Mouse (Mus musculus): ENCODE measurements around the gene Armh4. TPM values are rescaled to one million over a fixed set of nuclear protein-coding genes. Genes with fewer than 3 reads are reported as not detected.

Armh4 gene
- polyA plus RNA-seq, 1 experiment = not detected

- Histone ChIP-seq H3K36me3 (replicated peaks; ENCODE audit: low read length) (no peaks in the 10 kb centered on the region), H3K27me3 (replicated peaks) (no peaks in the 10 kb centered on the region), H3K4me3 (replicated peaks) (no peak overlapping the region), H3K4me1 (no peaks in the 10 kb centered on the region), H3K9me3 (no peaks in the 10 kb centered on the region)
- TF ChIP-seq FLI1 (IDR thresholded peaks at IDR 0.05; ENCODE audit: low read length) (no peak), GATA1 (IDR thresholded peaks at IDR 0.05; ENCODE audit: borderline replicate concordance, low read length) (no peak)
Observed at GRCm38 (mm10) chr14:49676580-49676979, 106.6 kb downstream of the Armh4 start.

- Histone ChIP-seq H3K27me3 (replicated peaks) (no peaks in the 10 kb centered on the region), H3K36me3 (replicated peaks; ENCODE audit: low read length) (no peaks in the 10 kb centered on the region), H3K9me3 (0 out of 2 replicates have a peak, but pooled peaks cover 2% of the 10 kb centered on the region), H3K4me1 (no peaks in the 10 kb centered on the region), H3K4me3 (replicated peaks) (no peak overlapping the region)
- TF ChIP-seq FLI1 (IDR thresholded peaks at IDR 0.05; ENCODE audit: low read length) (no peak), GATA1 (IDR thresholded peaks at IDR 0.05; ENCODE audit: borderline replicate concordance, low read length) (no peak)
Observed at GRCm38 (mm10) chr14:49660444-49660843, 122.7 kb downstream of the Armh4 start.

- TF ChIP-seq FLI1 (IDR thresholded peaks at IDR 0.05; ENCODE audit: low read length) (no peak), GATA1 (IDR thresholded peaks at IDR 0.05; ENCODE audit: borderline replicate concordance, low read length) (no peak)
- H3K36me3 ChIP-seq (replicated peaks; ENCODE audit: low read length) = no peaks in the 10 kb centered on the region
- no peak overlapping the region for H3K4me3 ChIP-seq (replicated peaks)
- peaks cover 3% of the 10 kb centered on the region; the same call in 1 of the 2 replicates for H3K9me3 ChIP-seq
- H3K4me1 ChIP-seq = no peaks in the 10 kb centered on the region
- H3K27me3 ChIP-seq (replicated peaks) = no peaks in the 10 kb centered on the region
Observed at GRCm38 (mm10) chr14:49649191-49649590, 134.0 kb downstream of the Armh4 start.

- TF ChIP-seq GATA1 (IDR thresholded peaks at IDR 0.05; ENCODE audit: borderline replicate concordance, low read length) = no peak
- no peak for TF ChIP-seq FLI1 (IDR thresholded peaks at IDR 0.05; ENCODE audit: low read length)
- H3K9me3 ChIP-seq = no peaks in the 10 kb centered on the region
Observed at GRCm38 (mm10) chr14:49637422-49637821, 145.8 kb downstream of the Armh4 start.

GRCm38 (mm10) chr14:49626055-49626454, 157.1 kb downstream of the Armh4 start:
- H3K27me3 ChIP-seq (replicated peaks) = no peaks in the 10 kb centered on the region
- no peak for TF ChIP-seq FLI1 (IDR thresholded peaks at IDR 0.05; ENCODE audit: low read length)
- H3K4me3 ChIP-seq (replicated peaks) = no peak overlapping the region
- H3K36me3 ChIP-seq (replicated peaks; ENCODE audit: low read length) = no peaks in the 10 kb centered on the region
- 0 out of 2 replicates have a peak, but pooled peaks cover 4% of the 10 kb centered on the region for H3K9me3 ChIP-seq
- H3K4me1 ChIP-seq = no peaks in the 10 kb centered on the region

More at GRCm38 (mm10) chr14:49637422-49637821, 145.8 kb downstream of the Armh4 start:
- Histone ChIP-seq H3K4me3 (replicated peaks) (no peak overlapping the region), H3K27me3 (replicated peaks) (no peaks in the 10 kb centered on the region), H3K4me1 (no peaks in the 10 kb centered on the region), H3K36me3 (replicated peaks; ENCODE audit: low read length) (no peaks in the 10 kb centered on the region)

Other genes starting within 250 kb of the Armh4 start
- not detected in 2 replicates for gene Olfr722, start 118.6 kb upstream of the Armh4 start, polyA plus RNA-seq (2012; ENCODE audit: insufficient read depth, low replicate concordance)
- not detected in 2 replicates for gene Olfr723, start 148.4 kb upstream of the Armh4 start, polyA plus RNA-seq (2012; ENCODE audit: insufficient read depth, low replicate concordance)
- not detected in 2 replicates for gene Olfr724, start 179.9 kb upstream of the Armh4 start, polyA plus RNA-seq (2012; ENCODE audit: insufficient read depth, low replicate concordance)

Measured in megakaryocyte, embryonic 14.5 days (primary cell).